Mouse (Mus musculus) embryonic stem cell, embryonic (primary cell): ENCODE data around the gene Gm28038.

Experiments
- CTCF ChIA-PET, 4 experiments: fragments of 300-600 bp in 2 of 4; fragments of 350-600 bp in 2 of 4; sonication (Branson Sonifier 250); formaldehyde crosslinking; loops; one replicate each; lab custom pipeline; 2022; ENCODE audit warnings: inconsistent platforms in 2 of 4; lab: Charles Lee
- POLR2A ChIA-PET, 4 experiments: fragments of 300-600 bp in 2 of 4; fragments of 350-600 bp in 2 of 4; sonication (Branson Sonifier 250); formaldehyde crosslinking; loops; one replicate each; lab custom pipeline; 2022; ENCODE audit warnings: antibody characterized with exemption in 4 of 4, inconsistent platforms in 1 of 4; lab: Charles Lee

Gm28038 gene

GRCm38 (mm10) chr2:30262840-30263441 is 17.9 kb upstream of the Gm28038 start:
- CTCF ChIA-PET = interaction anchor here in 3 of 4 experiments (0.6 to 2.2 kb wide), 6 partner anchors 11 to 749 kb away, joined by 3 to 9 read pairs (median 4); no protein-coding TSS in a partner anchor

GRCm38 (mm10) chr2:30263811-30264210 is 17.0 kb upstream of the Gm28038 start:
- POLR2A ChIA-PET = interaction anchor here in 3 of 4 experiments (0.8 to 8.8 kb wide), 17 partner anchors 8 to 130 kb away, joined by 3 to 85 read pairs (median 4); partner anchors contain the start of genes Endog (in 2 of the 3), Lrrc8a (in 2 of the 3), Gm28035 (in 1 of the 3) and Spout1 (in 1 of the 3)

More at GRCm38 (mm10) chr2:30262840-30263441, 17.9 kb upstream of the Gm28038 start:
- POLR2A ChIA-PET = interaction anchor here in 3 of 4 experiments (0.6 to 8.8 kb wide), 13 partner anchors 11 to 544 kb away, joined by 3 to 85 read pairs (median 6); partner anchors contain the start of genes Endog (in 1 of the 3) and Gm28035 (in 1 of the 3)

GRCm38 (mm10) chr2:30264671-30265519 is 15.9 kb upstream of the Gm28038 start:
- ChIA-PET CTCF (interaction anchor here in 2 of 4 experiments (0.5 to 0.8 kb wide), 3 partner anchors 27 to 1996 kb away, joined by 3 to 4 read pairs (median 4); partner anchors contain the start of gene Lrrc8a (in 1 of the 2)), POLR2A (interaction anchor here (0.6 to 8.8 kb wide), 35 partner anchors 8 to 209 kb away, joined by 3 to 85 read pairs (median 4); partner anchors contain the start of genes Endog (in 2 of the 4), Lrrc8a (in 2 of the 4), Spout1 (in 2 of the 4) and Gm28035 (in 1 of the 4))

More at GRCm38 (mm10) chr2:30263811-30264210, 17.0 kb upstream of the Gm28038 start:
- CTCF ChIA-PET = interaction anchor here in 1 of 4 experiments (0.8 kb wide), 1 partner anchor 102 kb away, joined by 11 read pairs; no protein-coding TSS in a partner anchor

- CTCF ChIA-PET = interaction anchor here in 1 of 4 experiments (1.5 kb wide), 1 partner anchor 23 kb away, joined by 3 read pairs; no protein-coding TSS in a partner anchor
- POLR2A ChIA-PET = interaction anchor here (0.6 to 8.8 kb wide), 43 partner anchors 8 to 620 kb away, joined by 3 to 85 read pairs (median 5); partner anchors contain the start of genes Endog (in 3 of the 4), Spout1 (in 3 of the 4), Kyat1 (in 2 of the 4) and Lrrc8a (in 2 of the 4)
Observed at GRCm38 (mm10) chr2:30265767-30266253, 15.0 kb upstream of the Gm28038 start, which contains the start of gene Phyhd1. TSS of gene Phyhd1 (plus strand) at chr2:30266203.

GRCm38 (mm10) chr2:30266392-30266941 is 14.4 kb upstream of the Gm28038 start:
- POLR2A ChIA-PET = interaction anchor here (0.6 to 8.8 kb wide), 49 partner anchors 9 to 620 kb away, joined by 3 to 85 read pairs (median 5); partner anchors contain the start of genes Endog (in 3 of the 4), Lrrc8a (in 3 of the 4), Spout1 (in 3 of the 4) and Kyat1 (in 2 of the 4)
- CTCF ChIA-PET = interaction anchor here in 3 of 4 experiments (0.6 to 1.5 kb wide), 4 partner anchors 24 to 165 kb away, joined by 3 read pairs; no protein-coding TSS in a partner anchor

GRCm38 (mm10) chr2:30267466-30267865 is 13.4 kb upstream of the Gm28038 start:
- ChIA-PET POLR2A (interaction anchor here in 3 of 4 experiments (0.9 to 8.8 kb wide), 17 partner anchors 15 to 134 kb away, joined by 3 to 85 read pairs (median 6); partner anchors contain the start of genes Kyat1 (in 2 of the 3), Lrrc8a (in 2 of the 3) and Tbc1d13 (in 1 of the 3)), CTCF (interaction anchor here in 1 of 4 experiments (0.6 kb wide), 1 partner anchor 41 kb away, joined by 3 read pairs; no protein-coding TSS in a partner anchor)

GRCm38 (mm10) chr2:30268371-30268770 is 12.5 kb upstream of the Gm28038 start:
- CTCF ChIA-PET = interaction anchor here in 2 of 4 experiments (0.6 to 1.4 kb wide), 3 partner anchors 47 to 162 kb away, joined by 3 to 4 read pairs (median 3); partner anchors contain the start of gene Spout1 (in 1 of the 2)
- POLR2A ChIA-PET = interaction anchor here in 2 of 4 experiments (1.6 to 8.8 kb wide), 5 partner anchors 17 to 96 kb away, joined by 4 to 85 read pairs (median 6); partner anchors contain the start of gene Lrrc8a (in 1 of the 2)

- POLR2A ChIA-PET = interaction anchor here in 2 of 4 experiments (0.6 to 2.5 kb wide), 7 partner anchors 8 to 97 kb away, joined by 3 to 13 read pairs (median 3); partner anchors contain the start of gene Lrrc8a (in 1 of the 2)
- CTCF ChIA-PET = interaction anchor here in 2 of 4 experiments (0.5 to 1.4 kb wide), 4 partner anchors 46 to 166 kb away, joined by 3 to 4 read pairs (median 4); partner anchors contain the start of gene Spout1 (in 1 of the 2)
Observed at GRCm38 (mm10) chr2:30269241-30269990, 11.4 kb upstream of the Gm28038 start.

GRCm38 (mm10) chr2:30270134-30270533 is 10.7 kb upstream of the Gm28038 start:
- ChIA-PET CTCF (interaction anchor here in 1 of 4 experiments (1.4 kb wide), 1 partner anchor 164 kb away, joined by 4 read pairs; no protein-coding TSS in a partner anchor), POLR2A (interaction anchor here in 2 of 4 experiments (0.6 to 1.7 kb wide), 7 partner anchors 9 to 136 kb away, joined by 3 to 6 read pairs (median 3); partner anchors contain the start of gene Tbc1d13 (in 1 of the 2))

- ChIA-PET CTCF (interaction anchor here in 1 of 4 experiments (0.6 kb wide), 1 partner anchor 154 kb away, joined by 3 read pairs; no protein-coding TSS in a partner anchor), POLR2A (interaction anchor here in 2 of 4 experiments (0.7 to 1.1 kb wide), 3 partner anchors 8 to 25 kb away, joined by 3 read pairs; no protein-coding TSS in a partner anchor)
Observed at GRCm38 (mm10) chr2:30281651-30282050, 808 bp downstream of the Gm28038 start.

GRCm38 (mm10) chr2:30283193-30283592 is 2.4 kb downstream of the Gm28038 start:
- POLR2A ChIA-PET = interaction anchor here in 2 of 4 experiments (0.6 to 1.3 kb wide), 4 partner anchors 10 to 105 kb away, joined by 3 to 5 read pairs (median 3); partner anchors contain the start of genes Miga2 (in 1 of the 2) and Spout1 (in 1 of the 2)
- CTCF ChIA-PET = no interaction called here

- CTCF ChIA-PET = no interaction called here
- POLR2A ChIA-PET = no interaction called here
Observed at GRCm38 (mm10) chr2:30285004-30285403, 4.2 kb downstream of the Gm28038 start.

GRCm38 (mm10) chr2:30285416-30286181 is 4.8 kb downstream of the Gm28038 start:
- POLR2A ChIA-PET = interaction anchor here in 2 of 4 experiments (0.6 to 1.4 kb wide), 5 partner anchors 20 to 153 kb away, joined by 3 to 4 read pairs (median 3); partner anchors contain the start of genes Lrrc8a (in 1 of the 2) and Phyhd1 (in 1 of the 2)
- CTCF ChIA-PET = no interaction called here

- POLR2A ChIA-PET = interaction anchor here in 3 of 4 experiments (0.6 to 1.4 kb wide), 7 partner anchors 20 to 154 kb away, joined by 3 to 5 read pairs (median 4); partner anchors contain the start of genes Lrrc8a (in 1 of the 3) and Phyhd1 (in 1 of the 3)
- CTCF ChIA-PET = interaction anchor here in 1 of 4 experiments (0.6 kb wide), 1 partner anchor 199 kb away, joined by 3 read pairs; no protein-coding TSS in a partner anchor
Observed at GRCm38 (mm10) chr2:30286192-30287026, 5.6 kb downstream of the Gm28038 start, which contains the start of the genes Dolk and Nup188. TSS of gene Dolk (minus strand) at chr2:30286334. TSS of gene Nup188 (plus strand) at chr2:30286397.
